Mouse (Mus musculus) lung, embryonic 14.5 days (tissue): ENCODE data around the gene Rac3. TPM values are rescaled to one million over a fixed set of nuclear protein-coding genes. Genes with fewer than 3 reads are reported as not detected.
"Not testable (repeated sequence)": the region's sequence is repeated elsewhere in the genome, so short reads cannot be mapped to it uniquely, and the experiment has no call there.

ENCODE experiments used
- ATAC-seq: fragments of 200-750 bp; cut with Nextera tagmentation; 2 replicates; pipeline ENCODE4 v1.8.0; 2017; ENCODE audit warnings: mild to moderate bottlenecking, moderate TSS enrichment, moderate library complexity; ENCODE audit not compliant: insufficient read depth
- DNase-seq: peaks from one replicate; pipeline ENCODE4 v3.0.0-alpha.2; 2015
- H3K27ac ChIP-seq: fragments of 300-500 bp; sonication (generic); 2 replicates; pipeline ENCODE4 v1.5.1; 2014; ENCODE audit warnings: low read depth, mild to moderate bottlenecking, moderate library complexity
- H3K27me3 ChIP-seq: fragments of 300-500 bp; sonication (generic); 2 replicates; pipeline ENCODE4 v1.6.1; 2014; ENCODE audit warnings: low read length, control low read depth; ENCODE audit not compliant: insufficient read depth
- H3K36me3 ChIP-seq: fragments of 300-500 bp; sonication (generic); 2 replicates; pipeline ENCODE4 v1.6.1; 2014; ENCODE audit warnings: control low read depth; ENCODE audit not compliant: insufficient read depth
- H3K4me1 ChIP-seq: fragments of 300-500 bp; sonication (generic); 2 replicates; pipeline ENCODE4 v1.6.1; 2014; ENCODE audit warnings: antibody characterized with exemption, control low read depth; ENCODE audit not compliant: insufficient read depth
- H3K4me2 ChIP-seq: fragments of 300-500 bp; sonication (generic); 2 replicates; pipeline ENCODE4 v1.6.1; 2014; ENCODE audit warnings: mild to moderate bottlenecking
- H3K4me3 ChIP-seq: fragments of 300-500 bp; sonication (generic); 2 replicates; pipeline ENCODE4 v1.5.1; 2014; ENCODE audit warnings: low read depth, low read length
- H3K9ac ChIP-seq: fragments of 300-500 bp; sonication (generic); 2 replicates; pipeline ENCODE4 v1.6.1; 2014
- H3K9me3 ChIP-seq: fragments of 300-500 bp; sonication (generic); 2 replicates; pipeline ENCODE4 v1.6.1; 2016; ENCODE audit warnings: low read depth, low read length, control low read depth
- CTCF ChIP-seq: IDR thresholded peaks from 2 replicates; pipeline ENCODE4 v1.5.1; 2016; ENCODE audit warnings: antibody characterized with exemption, low read depth
- WGBS: fragments of 180-500 bp; shearing (Covaris S2); extraction: QIAGEN DNeasy Blood & Tissue Kit; methylation state at CpG from one replicate; pipeline ENCODE4 v1.1.7; 2014; 5-methylcytosine and 5-hydroxymethylcytosine counted together
- polyA plus RNA-seq: library from polyadenylated mRNA; unstranded; fragments of >200 nt; fragmentation: Nextera tagmentation; extraction: Ambion mirVana; gene quantifications from 2 replicates; pipeline ENCODE4 v1.2.1, GENCODE M21; 2014

Gene Rac3
- polyA plus RNA-seq, 1 experiment from 2014 or later: 10.3 TPM

DNA sequence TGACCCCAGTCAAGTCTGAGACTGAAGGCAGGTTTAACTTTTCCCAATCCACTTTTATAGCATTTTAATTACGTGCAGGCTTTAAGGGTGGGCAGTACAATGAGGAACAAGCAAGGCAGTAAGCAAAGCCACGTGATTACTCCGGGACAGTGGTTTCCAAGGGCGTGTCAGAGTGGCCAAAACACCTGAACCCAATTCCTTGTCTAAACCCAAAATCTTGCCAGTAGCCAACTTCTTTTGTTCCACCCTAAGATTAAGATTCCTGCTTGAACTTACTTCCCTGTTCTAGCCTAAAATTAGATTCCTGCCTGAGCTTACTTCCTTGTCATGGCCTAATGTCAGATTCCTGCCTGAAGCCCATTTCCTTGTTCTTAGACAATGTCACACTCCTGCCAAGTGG, 26.7 kb downstream of the Rac3 start:
- no peak overlapping the region for H3K9ac ChIP-seq
- no peaks in the 10 kb centered on the region for H3K4me1 ChIP-seq
- ATAC-seq (no peak), DNase-seq (no peak)
- H3K27ac ChIP-seq: no peak overlapping the region
- H3K4me2 ChIP-seq: no peak overlapping the region
- no peak for TF ChIP-seq CTCF
- no peaks in the 10 kb centered on the region for H3K27me3 ChIP-seq
- no peaks in the 10 kb centered on the region for H3K9me3 ChIP-seq
- H3K36me3 ChIP-seq: no peaks in the 10 kb centered on the region
- 72% methylated on average over 4 of the region's 4 CpGs for WGBS
- no peak overlapping the region for H3K4me3 ChIP-seq

DNA sequence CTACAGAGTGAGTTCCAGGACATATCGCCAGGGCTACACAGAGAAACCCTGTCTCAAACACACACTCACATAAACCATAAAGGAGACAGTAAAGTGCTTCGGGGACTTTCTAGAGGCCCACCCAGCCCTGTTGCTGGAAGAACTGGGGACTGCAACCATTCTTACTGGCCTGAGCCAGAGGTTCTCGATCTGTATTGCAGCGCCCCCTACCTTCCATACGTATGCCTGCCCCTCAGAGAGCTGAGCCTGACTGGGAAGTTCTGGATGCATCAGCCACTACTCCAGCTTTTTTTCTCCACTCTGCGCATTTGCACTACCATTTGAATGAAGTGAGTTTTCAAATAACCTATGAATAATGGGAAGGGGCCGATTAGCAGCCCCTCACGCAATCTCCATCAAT, 28.2 kb downstream of the Rac3 start:
- peak; percentile 52 for DNase-seq
- Histone ChIP-seq H3K9me3 (no peaks in the 10 kb centered on the region), H3K27ac (no peak overlapping the region), H3K9ac (no peak overlapping the region), H3K4me3 (no peak overlapping the region), H3K4me2 (no peak overlapping the region), H3K27me3 (no peaks in the 10 kb centered on the region), H3K4me1 (no peaks in the 10 kb centered on the region), H3K36me3 (no peaks in the 10 kb centered on the region)
- TF ChIP-seq CTCF: peak; percentile 54
- no peak for ATAC-seq
- WGBS: 59% methylated on average over 8 of the region's 8 CpGs

DNA sequence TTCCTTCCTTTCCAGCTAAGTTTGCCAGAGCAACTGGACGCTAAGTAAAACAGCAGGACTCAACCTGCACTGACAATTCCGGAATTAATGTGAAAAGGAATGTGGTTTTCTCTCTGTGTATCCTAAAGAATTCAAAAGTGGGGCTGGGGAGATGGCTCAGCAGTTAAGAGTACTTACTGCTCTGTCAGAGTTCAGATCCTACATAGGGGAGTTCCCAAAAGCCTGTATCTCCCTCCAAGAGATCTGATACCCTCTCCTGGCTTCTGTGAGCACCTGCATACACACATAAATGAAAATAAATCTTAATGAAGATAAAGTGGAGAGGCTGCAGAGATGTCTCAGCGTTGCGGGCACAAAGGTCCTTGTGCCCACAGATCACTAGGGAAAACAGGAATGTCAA, 30.3 kb downstream of the Rac3 start:
- Histone ChIP-seq H3K36me3 (no peaks in the 10 kb centered on the region), H3K4me1 (no peaks in the 10 kb centered on the region), H3K27me3 (no peaks in the 10 kb centered on the region), H3K9ac (no peak overlapping the region), H3K4me2 (no peak overlapping the region), H3K9me3 (no peaks in the 10 kb centered on the region), H3K27ac (no peak overlapping the region), H3K4me3 (no peak overlapping the region)
- ATAC-seq: no peak
- no peak for TF ChIP-seq CTCF
- 43% methylated on average over 4 of the region's 4 CpGs for WGBS
- DNase-seq: no peak

- 79% methylated on average over 9 of the region's 9 CpGs for WGBS
- no peak overlapping the region for H3K4me3 ChIP-seq
- no peak overlapping the region for H3K9ac ChIP-seq
- no peak for TF ChIP-seq CTCF
- peaks cover 8% of the 10 kb centered on the region; the same call in 1 of the 2 replicates for H3K27me3 ChIP-seq
- peaks cover 7% of the 10 kb centered on the region for H3K9me3 ChIP-seq
- DNase-seq (no peak), ATAC-seq (no peak)
- no peaks in the 10 kb centered on the region for H3K4me1 ChIP-seq
- no peak overlapping the region for H3K4me2 ChIP-seq
- H3K36me3 ChIP-seq: no peaks in the 10 kb centered on the region
- H3K27ac ChIP-seq: no peak overlapping the region
These were observed 39.0 kb downstream of the Rac3 start for GRCm38 (mm10) chr11:120760236-120760635.

DNA sequence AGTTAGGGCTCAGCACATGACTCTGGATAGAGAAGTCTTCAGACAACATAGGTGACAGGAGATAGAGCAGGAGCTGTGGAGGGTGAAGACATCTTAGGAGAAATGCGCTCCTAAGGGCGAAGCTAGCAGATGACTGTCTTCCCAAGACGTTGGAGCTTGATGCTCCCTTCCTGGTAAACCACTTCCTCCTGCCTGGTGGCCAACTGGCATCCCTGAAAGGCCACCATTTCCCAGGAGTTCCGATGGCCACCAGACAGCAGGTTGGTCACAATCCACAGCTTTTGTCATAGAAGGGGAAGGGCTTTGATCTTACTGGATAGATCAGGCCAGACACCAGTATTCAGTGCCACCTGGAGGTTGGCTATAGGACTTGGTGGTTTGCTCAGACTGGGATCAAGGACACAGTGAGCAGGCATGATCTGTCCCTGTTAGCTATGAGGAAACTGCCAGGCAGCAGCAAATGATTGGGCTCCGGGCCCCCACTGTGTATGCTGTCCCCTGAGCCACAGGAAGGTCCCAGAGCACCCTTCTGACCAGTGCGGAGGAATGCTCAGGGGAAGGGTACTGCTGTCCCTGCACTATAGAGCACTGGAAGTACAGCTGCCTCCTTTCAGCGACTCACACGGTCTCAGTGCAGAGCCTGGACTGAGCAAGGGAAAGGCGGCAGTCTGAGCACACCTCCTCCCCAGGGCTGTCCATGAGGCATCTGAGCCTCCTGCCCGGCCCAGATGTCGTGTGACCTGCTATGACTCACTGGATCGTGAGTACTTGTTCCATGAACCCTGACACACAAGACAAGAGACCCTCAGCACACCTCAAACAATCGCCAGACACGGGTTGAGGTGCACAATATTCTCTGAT, 40.8 kb downstream of the Rac3 start:
- DNase-seq (no peak), ATAC-seq (no peak)
- TF ChIP-seq CTCF: no peak
- Histone ChIP-seq H3K27me3 (peaks cover 8% of the 10 kb centered on the region; the same call in 1 of the 2 replicates), H3K4me2 (peak overlapping the region; percentile 39; the same call in 1 of the 2 replicates), H3K9ac (no peak overlapping the region), H3K9me3 (peaks cover 7% of the 10 kb centered on the region; the same call in 1 of the 2 replicates), H3K4me1 (no peaks in the 10 kb centered on the region), H3K36me3 (no peaks in the 10 kb centered on the region), H3K27ac (no peak overlapping the region), H3K4me3 (no peak overlapping the region)
- WGBS: 61% methylated on average over 14 of the region's 14 CpGs

- peak within 1 kb of the TSS; percentile 39 for H3K4me2 ChIP-seq
- H3K27ac ChIP-seq, H3K4me1 ChIP-seq, H3K27me3 ChIP-seq, H3K4me3 ChIP-seq, H3K9ac ChIP-seq, H3K9me3 ChIP-seq, H3K36me3 ChIP-seq: not testable (repeated sequence)
- peak; percentile 34 for DNase-seq
- 13% methylated on average over 11 of the region's 14 CpGs for WGBS
- peak; percentile 9; the same call in 1 of the 2 replicates for ATAC-seq
These were observed 41.4 kb downstream of the Rac3 start, which contains the start of gene Hmga1b for GRCm38 (mm10) chr11:120762672-120763041. Gene Hmga1b (plus strand): TSS chr11:120762794.

GRCm38 (mm10) chr11:120763121-120763999, 42.1 kb downstream of the Rac3 start:
- H3K9ac ChIP-seq, H3K27me3 ChIP-seq, DNase-seq, H3K9me3 ChIP-seq, H3K4me1 ChIP-seq, H3K27ac ChIP-seq, H3K4me3 ChIP-seq, H3K36me3 ChIP-seq: not testable (repeated sequence)
- peak; percentile 35; the same call in 1 of the 2 replicates for ATAC-seq
- WGBS: 10% methylated on average over 6 of the region's 23 CpGs
- H3K4me2 ChIP-seq: peak overlapping the region; percentile 39

DNA sequence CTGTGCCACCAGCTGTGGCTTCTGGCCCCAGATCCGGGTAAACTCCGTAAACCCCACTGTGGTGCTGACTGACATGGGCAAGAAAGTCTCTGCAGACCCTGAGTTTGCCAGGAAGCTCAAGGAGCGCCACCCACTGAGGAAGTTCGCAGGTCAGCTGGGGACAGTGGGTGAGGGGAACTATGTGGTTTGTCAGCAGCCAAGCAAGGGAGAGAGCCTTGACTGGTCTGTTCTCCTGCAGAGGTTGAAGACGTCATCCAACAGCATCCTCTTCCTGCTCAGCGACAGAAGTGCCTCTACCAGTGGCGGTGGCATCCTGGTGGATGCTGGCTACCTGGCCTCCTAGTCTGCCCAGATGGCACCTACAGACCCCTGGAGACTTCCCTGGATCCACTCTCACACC, 45.8 kb downstream of the Rac3 start:
- not testable (repeated sequence) for H3K27ac ChIP-seq, H3K9ac ChIP-seq, H3K4me2 ChIP-seq, H3K36me3 ChIP-seq, H3K9me3 ChIP-seq, H3K4me3 ChIP-seq, H3K4me1 ChIP-seq, H3K27me3 ChIP-seq, DNase-seq
- WGBS: 74% methylated on average over 3 of the region's 7 CpGs
- ATAC-seq: peak; percentile 31; the same call in 1 of the 2 replicates
